Mouse (Mus musculus): ENCODE measurements around the gene Olfr538. TPM values are rescaled to one million over a fixed set of nuclear protein-coding genes. Genes with fewer than 3 reads are reported as not detected.

Gene Olfr538
- polyA plus RNA-seq (2017; shearing (Covaris generic)): not detected

GRCm38 (mm10) chr7:140567586-140567985, at the start of gene Olfr538:
Gene Olfr538 (plus strand): TSS chr7:140567886.

GRCm38 (mm10) chr7:140600969-140601368, 33.3 kb downstream of the Olfr538 start, which contains the start of gene Olfr46:
Gene Olfr46 (plus strand): TSS chr7:140601269.

Other genes starting within 250 kb of the Olfr538 start
- 0.17 TPM for gene Olfr525, start 247.0 kb upstream of the Olfr538 start, polyA plus RNA-seq (2017; shearing (Covaris generic))
- gene Olfr527, start 233.9 kb upstream of the Olfr538 start, polyA plus RNA-seq (2017; shearing (Covaris generic)): not detected
- gene Olfr60, start 206.2 kb upstream of the Olfr538 start, polyA plus RNA-seq (2017; shearing (Covaris generic)): 0.20 TPM
- not detected for gene Olfr530, start 191.6 kb upstream of the Olfr538 start, polyA plus RNA-seq (2017; shearing (Covaris generic))
- not detected for gene Olfr531, start 165.0 kb upstream of the Olfr538 start, polyA plus RNA-seq (2017; shearing (Covaris generic))
- gene Olfr532, start 146.2 kb upstream of the Olfr538 start, polyA plus RNA-seq (2017; shearing (Covaris generic)): not detected
- not detected for gene Olfr533, start 104.5 kb upstream of the Olfr538 start, polyA plus RNA-seq (2017; shearing (Covaris generic))
- not detected for gene Olfr535, start 83.7 kb upstream of the Olfr538 start, polyA plus RNA-seq (2017; shearing (Covaris generic))
- not detected for gene Olfr536, start 60.5 kb upstream of the Olfr538 start, polyA plus RNA-seq (2017; shearing (Covaris generic))
- gene Olfr46, start 33.4 kb downstream of the Olfr538 start, polyA plus RNA-seq (2017; shearing (Covaris generic)): not detected
- gene Olfr61, start 61.1 kb downstream of the Olfr538 start, polyA plus RNA-seq (2017; shearing (Covaris generic)): not detected
- not detected for gene Olfr53, start 78.6 kb downstream of the Olfr538 start, polyA plus RNA-seq (2017; shearing (Covaris generic))
- gene Olfr539, start 92.0 kb downstream of the Olfr538 start, polyA plus RNA-seq (2017; shearing (Covaris generic)): 0.02 TPM
- not detected for gene Olfr45, start 114.1 kb downstream of the Olfr538 start, polyA plus RNA-seq (2017; shearing (Covaris generic))
- not detected for gene Olfr541, start 129.4 kb downstream of the Olfr538 start, polyA plus RNA-seq (2017; shearing (Covaris generic))
- gene Cyp2e1, start 195.9 kb downstream of the Olfr538 start, polyA plus RNA-seq (2017; shearing (Covaris generic)): not detected
- gene Syce1, start 220.0 kb downstream of the Olfr538 start, polyA plus RNA-seq (2017; shearing (Covaris generic)): 0.40 TPM

Data from CD4-positive, CD25-positive, alpha-beta regulatory T cell, adult 9 weeks (primary cell).